Mouse (Mus musculus): Measurements from ENCODE around the gene Nlgn2.

The Nlgn2 gene

GRCm38 (mm10) chr11:69795168-69795982 is 42.2 kb downstream of the Nlgn2 start, which contains the start of gene Chrnb1:
TSS of gene Chrnb1 (minus strand) at chr11:69795943.
- peak; percentile 81 to 94 for DNase-seq (ENCODE audit: low spot score in 2 of 2)

GRCm38 (mm10) chr11:69793429-69793828 is 44.2 kb downstream of the Nlgn2 start:
- no peak for DNase-seq (ENCODE audit: low spot score in 2 of 2)

- no peak for DNase-seq (ENCODE audit: low spot score in 2 of 2)
Observed at GRCm38 (mm10) chr11:69791420-69791819, 46.2 kb downstream of the Nlgn2 start.

GRCm38 (mm10) chr11:69789431-69789830 is 48.2 kb downstream of the Nlgn2 start:
- no peak for DNase-seq (ENCODE audit: low spot score in 2 of 2)

- no peak for DNase-seq (ENCODE audit: low spot score in 2 of 2)
Observed at GRCm38 (mm10) chr11:69787306-69787705, 50.3 kb downstream of the Nlgn2 start.

- peak; percentile 33 to 52 for DNase-seq (ENCODE audit: low spot score in 2 of 2)
Observed at GRCm38 (mm10) chr11:69784793-69785272, 52.8 kb downstream of the Nlgn2 start.

GRCm38 (mm10) chr11:69781828-69782227 is 55.8 kb downstream of the Nlgn2 start:
- DNase-seq (ENCODE audit: low spot score in 2 of 2): no peak

- no peak for DNase-seq (ENCODE audit: low spot score in 2 of 2)
Observed at GRCm38 (mm10) chr11:69778985-69779384, 58.6 kb downstream of the Nlgn2 start.

- no peak for DNase-seq (ENCODE audit: low spot score in 2 of 2)
Observed at GRCm38 (mm10) chr11:69778258-69778982, 59.2 kb downstream of the Nlgn2 start.

- no peak for DNase-seq (ENCODE audit: low spot score in 2 of 2)
Observed at GRCm38 (mm10) chr11:69777504-69778257, 59.9 kb downstream of the Nlgn2 start.

GRCm38 (mm10) chr11:69776488-69776887 is 61.1 kb downstream of the Nlgn2 start:
- DNase-seq (ENCODE audit: low spot score in 2 of 2): no peak

GRCm38 (mm10) chr11:69775716-69776115 is 61.9 kb downstream of the Nlgn2 start:
- no peak for DNase-seq (ENCODE audit: low spot score in 2 of 2)

- no peak for DNase-seq (ENCODE audit: low spot score in 2 of 2)
Observed at GRCm38 (mm10) chr11:69774961-69775360, 62.6 kb downstream of the Nlgn2 start.
